Mouse (Mus musculus): Measurements from ENCODE around the gene Zbtb32. TPM values are rescaled to one million over a fixed set of nuclear protein-coding genes. Genes with fewer than 3 reads are reported as not detected.

The Zbtb32 gene
- total and polyA plus RNA-seq, 3 experiments, result 20.1 to 32.8 TPM; not detected in 1

DNA sequence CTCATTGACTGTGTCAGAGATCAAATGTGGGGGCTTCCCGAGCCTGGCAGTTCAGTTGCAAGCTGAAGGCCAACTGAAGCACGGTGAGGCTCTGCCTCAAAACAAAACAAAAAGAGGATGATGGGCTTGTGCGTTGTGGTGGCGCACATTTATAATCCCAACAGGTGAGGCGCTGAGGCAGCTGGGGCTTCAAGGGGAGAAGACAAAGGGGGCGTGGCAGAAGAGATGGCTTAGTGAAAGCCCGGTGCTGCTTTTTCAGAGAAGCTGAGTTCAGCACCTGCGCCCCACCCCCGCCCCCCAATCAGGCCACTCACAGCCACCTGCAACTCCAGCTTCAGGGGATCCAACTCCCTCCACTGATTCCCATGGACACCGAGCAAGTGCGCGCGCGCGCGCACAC lies 9.8 kb upstream of the Zbtb32 start:
- no peaks in the 10 kb centered on the region for H3K79me2 ChIP-seq (ENCODE audit: control insufficient read depth, insufficient read depth, low read length, poor library complexity)
- H3K4me3 ChIP-seq (ENCODE audit: control insufficient read depth in 1 of 2, insufficient read depth in 1 of 2, low read depth in 2 of 2, low read length in 2 of 2), result no peak overlapping the region
- H3K9me3 ChIP-seq (replicated peaks; ENCODE audit: insufficient read depth, low read length), result no peaks in the 10 kb centered on the region
- DNase-seq (ENCODE audit: low read depth, low spot score), result no peak
- H3K4me1 ChIP-seq (ENCODE audit: control insufficient read depth in 1 of 2, insufficient read depth in 2 of 2, low read length in 2 of 2), result no peaks in the 10 kb centered on the region
- H3K27me3 ChIP-seq (ENCODE audit: control insufficient read depth in 1 of 2, insufficient read depth in 2 of 2, low read length in 2 of 2), result no peaks in the 10 kb centered on the region
- H3K36me3 ChIP-seq (ENCODE audit: control insufficient read depth in 1 of 2, insufficient read depth in 2 of 2, low read length in 2 of 2), result no peaks in the 10 kb centered on the region
- TF ChIP-seq ETS1 (IDR thresholded peaks at IDR 0.05; ENCODE audit: low read depth, low read length) (no peak), JUND (IDR thresholded peaks at IDR 0.05; ENCODE audit: low read depth, low read length) (no peak), RCOR1 (IDR thresholded peaks at IDR 0.05; ENCODE audit: low read depth, low read length) (no peak), RAD21 (IDR thresholded peaks at IDR 0.05; ENCODE audit: low read depth, low read length) (no peak), USF1 (IDR thresholded peaks at IDR 0.05; ENCODE audit: low read depth, low read length) (no peak), HCFC1 (IDR thresholded peaks at IDR 0.05; ENCODE audit: low read depth, low read length) (no peak), SIN3A (IDR thresholded peaks at IDR 0.05; ENCODE audit: low read length) (no peak), UBTF (IDR thresholded peaks at IDR 0.05; ENCODE audit: borderline replicate concordance, insufficient read depth, low read depth, low read length) (no peak), POLR2AphosphoS2 (IDR thresholded peaks at IDR 0.05; ENCODE audit: low read length) (no peak), GABPA (IDR thresholded peaks at IDR 0.05; ENCODE audit: low read depth, low read length) (no peak), MYC (IDR thresholded peaks at IDR 0.05; ENCODE audit: low read depth, low read length) (no peak), ZNF384 (IDR thresholded peaks at IDR 0.05; ENCODE audit: low read depth, low read length) (no peak), ZMIZ1 (IDR thresholded peaks at IDR 0.05; ENCODE audit: low read depth, low read length) (no peak), MAX (IDR thresholded peaks at IDR 0.05; ENCODE audit: low read length) (no peak), ZC3H11A (IDR thresholded peaks at IDR 0.05; ENCODE audit: low read depth, low read length) (no peak)
- no peak overlapping the region for H3K9ac ChIP-seq (ENCODE audit: control insufficient read depth, low read depth, low read length, poor library complexity, severe bottlenecking)
- H3K27ac ChIP-seq (ENCODE audit: control insufficient read depth, low read depth, low read length), result no peak overlapping the region

DNA sequence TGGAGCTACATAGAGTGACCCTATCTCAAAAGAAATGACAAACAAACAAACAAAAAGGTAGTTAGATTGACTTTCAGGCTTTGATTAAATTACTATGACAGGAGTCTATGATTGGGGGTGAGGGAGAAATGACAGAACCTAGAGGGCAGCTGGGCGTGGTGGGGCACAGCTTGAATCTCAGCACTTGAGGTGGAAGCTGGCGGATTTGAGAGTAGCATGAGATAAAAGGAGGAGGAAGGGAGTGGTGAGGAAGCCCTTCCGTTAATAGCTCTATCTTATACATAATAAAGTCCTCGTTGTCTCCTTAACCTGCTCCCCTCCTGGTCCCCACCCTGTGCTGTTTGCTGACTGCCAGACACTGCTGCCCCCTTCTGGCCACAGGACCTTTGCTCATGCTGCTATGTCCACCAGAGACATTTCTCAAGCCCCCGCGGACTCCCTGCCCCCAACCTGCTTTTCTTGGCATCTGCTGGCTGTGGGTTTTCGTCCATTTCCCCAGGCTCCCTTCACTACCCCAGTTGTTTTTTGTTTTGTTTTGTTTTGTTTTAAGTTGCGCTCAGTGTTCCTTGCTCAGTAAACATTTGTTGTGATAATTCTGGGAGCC lies 9.1 kb upstream of the Zbtb32 start:
- DNase-seq (ENCODE audit: low read depth, low spot score), result peak; percentile 73

More for the DNA sequence above, 9.1 kb upstream of the Zbtb32 start:
- Histone ChIP-seq H3K9me3 (replicated peaks; ENCODE audit: insufficient read depth, low read length) (no peaks in the 10 kb centered on the region), H3K36me3 (ENCODE audit: control insufficient read depth in 1 of 2, insufficient read depth in 2 of 2, low read length in 2 of 2) (no peaks in the 10 kb centered on the region), H3K27me3 (ENCODE audit: control insufficient read depth in 1 of 2, insufficient read depth in 2 of 2, low read length in 2 of 2) (no peaks in the 10 kb centered on the region), H3K4me1 (ENCODE audit: control insufficient read depth in 1 of 2, insufficient read depth in 2 of 2, low read length in 2 of 2) (no peaks in the 10 kb centered on the region), H3K79me2 (ENCODE audit: control insufficient read depth, insufficient read depth, low read length, poor library complexity) (no peaks in the 10 kb centered on the region), H3K27ac (ENCODE audit: control insufficient read depth, low read depth, low read length) (no peak overlapping the region), H3K4me3 (ENCODE audit: control insufficient read depth in 1 of 2, insufficient read depth in 1 of 2, low read depth in 2 of 2, low read length in 2 of 2) (no peak overlapping the region), H3K9ac (ENCODE audit: control insufficient read depth, low read depth, low read length, poor library complexity, severe bottlenecking) (no peak overlapping the region)
- peak; percentile 67 for TF ChIP-seq RAD21 (IDR thresholded peaks at IDR 0.05; ENCODE audit: low read depth, low read length)
- no peak for TF ChIP-seq POLR2AphosphoS2 (IDR thresholded peaks at IDR 0.05; ENCODE audit: low read length)
- TF ChIP-seq HCFC1 (IDR thresholded peaks at IDR 0.05; ENCODE audit: low read depth, low read length), result no peak
- TF ChIP-seq EP300 (IDR thresholded peaks at IDR 0.05; ENCODE audit: low read depth in 1 of 2, low read length in 2 of 2), result no peak
- TF ChIP-seq ZC3H11A (IDR thresholded peaks at IDR 0.05; ENCODE audit: low read depth, low read length), result peak; percentile 61
- TF ChIP-seq SMC3 (IDR thresholded peaks at IDR 0.05; ENCODE audit: low read depth, low read length), result peak; percentile 72
- TF ChIP-seq UBTF (IDR thresholded peaks at IDR 0.05; ENCODE audit: borderline replicate concordance, insufficient read depth, low read depth, low read length), result no peak
- no peak for TF ChIP-seq BHLHE40 (IDR thresholded peaks at IDR 0.05; ENCODE audit: borderline replicate concordance, low read depth, low read length)
- TF ChIP-seq MAFK (IDR thresholded peaks at IDR 0.05; ENCODE audit: borderline replicate concordance, low read depth, low read length), result no peak
- peak; percentile 70 to 83 (median 70) for TF ChIP-seq CTCF (IDR thresholded peaks at IDR 0.05 in 2 of 3, conservative IDR thresholded peaks at IDR 0.05 in 1 of 3; ENCODE audit: control insufficient read depth in 1 of 3, insufficient read depth in 1 of 3, low read depth in 2 of 3, low read length in 3 of 3, poor library complexity in 1 of 3, severe bottlenecking in 1 of 3)
- TF ChIP-seq MAZ (IDR thresholded peaks at IDR 0.05; ENCODE audit: low read depth, low read length), result peak; percentile 66; the same call in 1 of the 2 replicates
